Mouse (Mus musculus): ENCODE results near the gene Tmc7.

- TF ChIP-seq CTCF (IDR thresholded peaks at IDR 0.05; ENCODE audit: control insufficient read depth, insufficient read depth, insufficient replicate concordance, low read depth, low read length) (no peak), POLR2A (IDR thresholded peaks at IDR 0.05; ENCODE audit: control insufficient read depth, low read depth, low read length) (no peak)
Observed at GRCm38 (mm10) chr7:118502333-118502732, 82.2 kb downstream of the Tmc7 start.

All from testis, adult 2 months (tissue).